Mouse (Mus musculus) megakaryocyte progenitor cell, adult 5-6 weeks (primary cell): ENCODE data around the gene Iqck. TPM values are rescaled to one million over a fixed set of nuclear protein-coding genes. Genes with fewer than 3 reads are reported as not detected.

Experiments used
- total RNA-seq, 2 experiments: library from RNA; stranded (forward) in 1 of 2; stranded (reverse) in 1 of 2; fragments of 157-497, 149-512 nt in 1 of 2; fragments of 200-1000 nt in 1 of 2; gene quantifications; 2 replicates each; pipeline versions ENCODE4 v1.2.3 to v1.2.4; 2015 to 2017

Iqck gene
- total RNA-seq, 2 experiments from 2014 or later, result 0.07 to 1.2 TPM

Other genes starting within 250 kb of the Iqck start
- gene Gde1, start 150.0 kb upstream of the Iqck start, total RNA-seq (2015), result 44.1 and 48.5 TPM in 2 replicates
- gene Gde1, start 150.0 kb upstream of the Iqck start, total RNA-seq (2017), result 29.9 and 40.7 TPM in 2 replicates
- 24.0 and 25.0 TPM in 2 replicates for gene Ccp110, start 143.2 kb upstream of the Iqck start, total RNA-seq (2015)
- gene Ccp110, start 143.2 kb upstream of the Iqck start, total RNA-seq (2017), result 16.2 and 20.2 TPM in 2 replicates
- gene Vps35l, start 115.5 kb upstream of the Iqck start, total RNA-seq (2015), result 41.7 and 45.1 TPM in 2 replicates
- 37.4 and 37.9 TPM in 2 replicates for gene Vps35l, start 115.5 kb upstream of the Iqck start, total RNA-seq (2017)
- gene Knop1, start 502 bp downstream of the Iqck start, total RNA-seq (2015), result 27.4 and 29.7 TPM in 2 replicates
- 40.2 and 52.3 TPM in 2 replicates for gene Knop1, start 502 bp downstream of the Iqck start, total RNA-seq (2017)
- 0.71 and 3.3 TPM in 2 replicates for gene Gprc5b, start 139.5 kb downstream of the Iqck start, total RNA-seq (2015)
- gene Gprc5b, start 139.5 kb downstream of the Iqck start, total RNA-seq (2017), result 0.47 and 1.2 TPM in 2 replicates